Comparison of ENCODE assay signal across 10 mouse cellular contexts in the genomic region with DNA sequence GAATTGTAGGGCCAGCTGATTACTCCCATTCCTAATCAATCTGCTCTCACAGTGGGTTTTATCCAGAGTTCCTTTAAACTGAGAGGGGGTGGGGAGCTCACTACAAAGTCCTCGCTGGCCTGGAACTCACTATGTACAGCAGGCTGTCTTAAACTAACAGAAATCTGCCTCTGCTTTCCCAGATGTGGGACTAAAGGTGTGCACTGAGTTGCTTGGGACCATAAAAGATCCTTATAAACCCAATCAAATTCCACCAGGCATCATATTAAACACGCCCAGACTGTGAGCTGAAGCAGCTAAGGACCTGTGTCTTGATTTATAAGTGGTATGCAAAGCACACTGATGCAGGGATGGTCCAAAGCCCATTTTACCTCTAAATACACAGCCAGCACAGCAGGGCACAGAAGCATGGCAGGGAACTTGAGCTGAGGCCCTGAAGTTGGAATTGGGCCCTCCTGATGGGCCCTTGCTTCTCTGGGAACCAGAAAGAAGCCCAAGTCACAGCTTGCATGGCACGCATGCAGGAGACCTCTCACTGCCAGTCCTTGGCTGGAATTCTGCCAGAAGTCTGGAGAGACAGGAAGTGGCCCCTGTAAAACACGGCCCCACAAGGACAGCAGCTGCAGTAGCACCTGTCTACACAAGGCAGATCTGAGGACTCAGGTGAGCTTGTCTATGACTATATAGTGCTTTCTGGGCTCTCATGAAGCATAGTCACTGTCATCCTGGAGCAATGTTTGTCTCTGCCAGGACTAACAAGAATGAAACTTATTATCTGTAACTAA.
DNase-seq lines count a peak whose midpoint lies in the region; ATAC-seq and TF ChIP-seq lines count a peak whose summit lies in the region.
"Had no signal": no experiment of that assay in that cellular context is flagged by ENCODE, and none has a peak within 500 bp of the region (broad histone marks: within the 10 kb centered on the region; RNA-seq: fewer than 3 reads in every experiment).

No protein-coding gene starts in this region.

- H3K9ac ChIP-seq in lung, embryonic 14.5 days, result no peak overlapping the region
- H3K9ac ChIP-seq in lung, postnatal 0 days (replicated peaks; ENCODE audit: low read depth), result no peak overlapping the region
- H3K9ac ChIP-seq in forebrain, postnatal 0 days, result no peak overlapping the region
- H3K9ac ChIP-seq: lung, embryonic 15.5 days had no signal

- H3K4me3 ChIP-seq in lung, embryonic 14.5 days (ENCODE audit: low read depth, low read length), result no peak overlapping the region
- no peak overlapping the region for H3K4me3 ChIP-seq in lung, postnatal 0 days (ENCODE audit: low read depth, low read length)
- H3K4me3 ChIP-seq in forebrain, postnatal 0 days (ENCODE audit: low read depth, low read length), result no peak overlapping the region
- H3K4me3 ChIP-seq: lung, embryonic 15.5 days had no signal

- no peak for TF ChIP-seq CTCF in lung, embryonic 14.5 days (IDR thresholded peaks at IDR 0.05; ENCODE audit: low read depth)
- no peak for TF ChIP-seq CTCF in lung, postnatal 0 days (IDR thresholded peaks at IDR 0.05)
- no peak for TF ChIP-seq CTCF in forebrain, postnatal 0 days (IDR thresholded peaks at IDR 0.05; ENCODE audit: low read depth)

- H3K9me3 ChIP-seq in lung, embryonic 14.5 days (ENCODE audit: low read depth, low read length), result no peaks in the 10 kb centered on the region; the same call in 1 of the 2 replicates
- H3K9me3 ChIP-seq in lung, postnatal 0 days (ENCODE audit: low read length), result no peaks in the 10 kb centered on the region
- H3K9me3 ChIP-seq in forebrain, postnatal 0 days (ENCODE audit: low read length), result no peaks in the 10 kb centered on the region
- H3K9me3 ChIP-seq: lung, embryonic 15.5 days had no signal

- H3K27ac ChIP-seq in lung, embryonic 14.5 days (ENCODE audit: low read depth), result 0 out of 2 replicates have a peak overlapping the region, but pooled peaks have one; percentile 30
- H3K27ac ChIP-seq in lung, postnatal 0 days (ENCODE audit: low read length), result no peak overlapping the region
- H3K27ac ChIP-seq in forebrain, postnatal 0 days (ENCODE audit: low read depth, low read length), result no peak overlapping the region
- H3K27ac ChIP-seq: lung, embryonic 15.5 days had no signal

- peaks cover 14% of the 10 kb centered on the region for H3K4me1 ChIP-seq in lung, embryonic 14.5 days (ENCODE audit: insufficient read depth)
- H3K4me1 ChIP-seq in lung, postnatal 0 days (ENCODE audit: insufficient read depth, low read depth, low read length), result peaks cover 6% of the 10 kb centered on the region; the same call in 1 of the 2 replicates
- H3K4me1 ChIP-seq in forebrain, postnatal 0 days (ENCODE audit: insufficient read depth), result no peaks in the 10 kb centered on the region

- no peaks in the 10 kb centered on the region for H3K36me3 ChIP-seq in lung, embryonic 14.5 days (ENCODE audit: insufficient read depth)
- no peaks in the 10 kb centered on the region for H3K36me3 ChIP-seq in lung, postnatal 0 days (ENCODE audit: insufficient read depth, low read length)
- H3K36me3 ChIP-seq in forebrain, postnatal 0 days (ENCODE audit: insufficient read depth), result no peaks in the 10 kb centered on the region
- H3K36me3 ChIP-seq: lung, embryonic 15.5 days had no signal

- H3K4me2 ChIP-seq in lung, embryonic 14.5 days, result no peak overlapping the region
- no peak overlapping the region for H3K4me2 ChIP-seq in lung, postnatal 0 days (replicated peaks; ENCODE audit: low read depth, low read length)
- no peak overlapping the region for H3K4me2 ChIP-seq in forebrain, postnatal 0 days (ENCODE audit: low read depth)
- H3K4me2 ChIP-seq: lung, embryonic 15.5 days had no signal

- ATAC-seq in lung, embryonic 14.5 days (ENCODE audit: insufficient read depth), result no peak
- no peak for ATAC-seq in lung, postnatal 0 days
- ATAC-seq in forebrain, postnatal 0 days, result no peak

- WGBS in lung, embryonic 14.5 days, result 27% methylated on average over 4 of the region's 4 CpGs
- 28% methylated on average over 4 of the region's 4 CpGs for WGBS in lung, postnatal 0 days
- WGBS in forebrain, postnatal 0 days, result 40% methylated on average over 4 of the region's 4 CpGs

- no peaks in the 10 kb centered on the region for H3K27me3 ChIP-seq in lung, embryonic 14.5 days (ENCODE audit: insufficient read depth, low read length)
- H3K27me3 ChIP-seq in lung, postnatal 0 days (replicated peaks; ENCODE audit: insufficient read depth, low read length), result no peaks in the 10 kb centered on the region
- no peaks in the 10 kb centered on the region for H3K27me3 ChIP-seq in forebrain, postnatal 0 days (ENCODE audit: insufficient read depth, low read length)
- H3K27me3 ChIP-seq: lung, embryonic 15.5 days had no signal

- TF ChIP-seq EP300 in lung, postnatal 0 days (IDR thresholded peaks at IDR 0.05), result no peak

- peak; percentile 67 to 73 for DNase-seq in cerebellum, postnatal 10 days
- DNase-seq in cerebellum, adult 11 months, result no peak
- peak; percentile 75 for DNase-seq in lung, embryonic 14.5 days
- DNase-seq in lung, postnatal 0 days (ENCODE audit: low spot score), result no peak
- DNase-seq in forebrain, postnatal 0 days, result peak; percentile 12
- peak; percentile 21 for DNase-seq in lung, postnatal 36 days
- no peak for DNase-seq in retina, embryonic 14.5 days (ENCODE audit: low spot score)
- no peak for DNase-seq in thymus, adult 18-20 months
- DNase-seq: layer of hippocampus, adult 9-11 months had no signal

Comparison
In these comparisons a context has a peak if more than half of its experiments do, and no peak if none do; other contexts are left out.
1. DNase-seq: peak in cerebellum, postnatal 10 days (2 of 2), lung, embryonic 14.5 days (single experiment), forebrain, postnatal 0 days (single experiment) and lung, postnatal 36 days (single experiment); none in cerebellum, adult 11 months (single experiment), lung, postnatal 0 days (single experiment), retina, embryonic 14.5 days (single experiment) and thymus, adult 18-20 months (0 of 2).